Mouse (Mus musculus) kidney, postnatal 25 days (tissue): ENCODE data around the gene Igfbp7.
A peak's percentile ranks its signal among the peaks of the same experiment; 100 is the strongest.

Experiments used
- DNase-seq, 2 experiments: peaks; one replicate each; pipeline ENCODE4 v3.0.0; 2021; ENCODE audit warnings: mixed read lengths in 2 of 2

Gene Igfbp7

GRCm38 (mm10) chr5:77407341-77408298 is at the start of gene Igfbp7:
Gene Igfbp7 (minus strand): TSS chr5:77408041.
- DNase-seq, result peak; percentile 88 to 95

GRCm38 (mm10) chr5:77452103-77452502 is 44.3 kb upstream of the Igfbp7 start:
- DNase-seq, result no peak

- no peak for DNase-seq
Observed at GRCm38 (mm10) chr5:77449531-77449930, 41.7 kb upstream of the Igfbp7 start.

- DNase-seq, result peak; percentile 28 to 65
Observed at GRCm38 (mm10) chr5:77445431-77445830, 37.6 kb upstream of the Igfbp7 start.

GRCm38 (mm10) chr5:77443889-77444573 is 36.2 kb upstream of the Igfbp7 start:
- DNase-seq, result no peak

GRCm38 (mm10) chr5:77442856-77443623 is 35.2 kb upstream of the Igfbp7 start:
- DNase-seq, result no peak

GRCm38 (mm10) chr5:77436308-77436707 is 28.5 kb upstream of the Igfbp7 start:
- no peak for DNase-seq

- peak in 1 of 2 experiments; percentile 57 for DNase-seq
Observed at GRCm38 (mm10) chr5:77434060-77434459, 26.2 kb upstream of the Igfbp7 start.

GRCm38 (mm10) chr5:77433561-77433960 is 25.7 kb upstream of the Igfbp7 start:
- peak; percentile 46 to 74 for DNase-seq

- peak in 1 of 2 experiments; percentile 47 for DNase-seq
Observed at GRCm38 (mm10) chr5:77433119-77433518, 25.3 kb upstream of the Igfbp7 start.

GRCm38 (mm10) chr5:77432446-77432845 is 24.6 kb upstream of the Igfbp7 start:
- DNase-seq, result peak in 1 of 2 experiments; percentile 19

GRCm38 (mm10) chr5:77431068-77431467 is 23.2 kb upstream of the Igfbp7 start:
- no peak for DNase-seq

- no peak for DNase-seq
Observed at GRCm38 (mm10) chr5:77430471-77430870, 22.6 kb upstream of the Igfbp7 start.

GRCm38 (mm10) chr5:77430049-77430448 is 22.2 kb upstream of the Igfbp7 start:
- DNase-seq, result no peak

- no peak for DNase-seq
Observed at GRCm38 (mm10) chr5:77428526-77428925, 20.7 kb upstream of the Igfbp7 start.

GRCm38 (mm10) chr5:77427986-77428385 is 20.1 kb upstream of the Igfbp7 start:
- DNase-seq, result no peak

GRCm38 (mm10) chr5:77425721-77426500 is 18.1 kb upstream of the Igfbp7 start:
- no peak for DNase-seq

GRCm38 (mm10) chr5:77419537-77419936 is 11.7 kb upstream of the Igfbp7 start:
- peak in 1 of 2 experiments; percentile 2 for DNase-seq

GRCm38 (mm10) chr5:77416058-77416457 is 8.2 kb upstream of the Igfbp7 start:
- DNase-seq, result peak in 1 of 2 experiments; percentile 40

- DNase-seq, result no peak
Observed at GRCm38 (mm10) chr5:77408530-77408929, 689 bp upstream of the Igfbp7 start.

- DNase-seq, result peak; percentile 59 to 82
Observed at GRCm38 (mm10) chr5:77406371-77406871, 1.4 kb downstream of the Igfbp7 start.
